Mouse (Mus musculus) right cerebral cortex, adult 2 months (tissue): ENCODE measurements around the gene Fam227a.
"Not testable (repeated sequence)": the region's sequence is repeated elsewhere in the genome, so short reads cannot be mapped to it uniquely, and the experiment has no call there.

ENCODE experiments used
- DNase-seq, 2 experiments: peaks; one replicate each; pipeline ENCODE4 v3.0.0; 2021 to 2022; ENCODE audit warnings: low spot score in 2 of 2

Fam227a gene

GRCm38 (mm10) chr15:79684616-79685015, 25.9 kb upstream of the Fam227a start:
- DNase-seq = no peak

GRCm38 (mm10) chr15:79683707-79684465, 25.1 kb upstream of the Fam227a start:
- peak; percentile 67 for DNase-seq

DNA sequence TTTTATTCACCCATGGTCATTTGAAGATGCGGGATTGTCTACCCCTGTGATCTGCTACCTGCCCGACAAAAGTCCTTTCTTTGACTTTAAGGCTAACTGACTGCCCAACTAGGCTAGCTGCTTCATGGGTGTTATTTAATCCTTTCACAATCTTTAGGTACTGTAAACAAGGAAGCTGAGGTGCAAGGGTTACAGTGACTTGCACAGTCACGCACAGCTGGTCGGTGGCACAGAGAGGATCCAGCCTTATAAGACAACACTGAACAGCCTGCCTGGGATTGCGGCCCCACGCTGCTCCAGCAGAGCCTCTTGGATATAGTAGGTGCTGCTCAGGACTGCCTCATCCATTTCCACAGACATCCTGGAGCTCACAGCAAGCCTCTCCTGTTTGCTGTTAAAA, 24.4 kb upstream of the Fam227a start:
- no peak for DNase-seq

GRCm38 (mm10) chr15:79681973-79682372, 23.2 kb upstream of the Fam227a start:
- DNase-seq = no peak

- DNase-seq = no peak
Measured at GRCm38 (mm10) chr15:79677936-79678335, 19.2 kb upstream of the Fam227a start.

- DNase-seq = not testable (repeated sequence)
Measured at GRCm38 (mm10) chr15:79671828-79672348, 13.1 kb upstream of the Fam227a start.

DNA sequence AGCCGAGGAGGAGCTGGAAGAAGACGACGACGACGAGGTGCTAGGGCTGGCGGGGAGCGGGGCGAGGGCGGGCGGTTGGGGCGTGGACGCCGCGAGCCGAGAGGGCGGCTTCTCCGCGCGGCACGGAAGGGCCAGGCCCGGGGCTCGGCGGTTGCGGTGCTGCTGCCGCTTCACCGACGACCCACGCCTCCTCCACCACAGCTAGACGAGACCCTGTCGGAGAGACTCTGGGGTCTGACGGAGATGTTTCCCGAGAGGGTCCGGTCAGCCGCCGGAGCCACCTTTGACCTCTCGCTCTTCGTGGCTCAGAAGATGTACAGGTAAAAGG, 12.2 kb upstream of the Fam227a start:
- DNase-seq = no peak

- peak; percentile 88 for DNase-seq
Measured at GRCm38 (mm10) chr15:79670249-79670971, 11.7 kb upstream of the Fam227a start, which contains the start of gene Tomm22. Gene Tomm22, plus strand, starts transcription at chr15:79670861.

GRCm38 (mm10) chr15:79669195-79669594, 10.4 kb upstream of the Fam227a start:
- DNase-seq = no peak

DNA sequence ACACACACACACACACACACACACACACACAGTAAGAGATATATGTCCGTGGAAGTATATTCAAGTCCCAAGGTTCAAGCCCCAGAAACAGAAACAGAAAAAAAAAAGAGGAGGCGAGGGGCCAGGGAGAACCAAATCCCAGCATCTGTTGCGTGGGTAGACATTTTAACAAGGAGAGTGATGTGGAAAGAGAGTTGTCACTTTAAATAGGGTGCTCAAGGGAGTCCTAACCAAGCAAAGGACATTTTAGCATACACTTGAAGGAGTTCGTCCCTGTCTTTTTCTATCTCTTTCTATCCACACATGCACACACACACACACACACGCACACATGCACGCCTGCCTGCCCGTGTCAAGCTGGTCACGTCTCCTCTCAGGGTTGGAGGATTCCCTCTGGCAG, 5.9 kb upstream of the Fam227a start:
- DNase-seq = peak; percentile 61 to 71

DNA sequence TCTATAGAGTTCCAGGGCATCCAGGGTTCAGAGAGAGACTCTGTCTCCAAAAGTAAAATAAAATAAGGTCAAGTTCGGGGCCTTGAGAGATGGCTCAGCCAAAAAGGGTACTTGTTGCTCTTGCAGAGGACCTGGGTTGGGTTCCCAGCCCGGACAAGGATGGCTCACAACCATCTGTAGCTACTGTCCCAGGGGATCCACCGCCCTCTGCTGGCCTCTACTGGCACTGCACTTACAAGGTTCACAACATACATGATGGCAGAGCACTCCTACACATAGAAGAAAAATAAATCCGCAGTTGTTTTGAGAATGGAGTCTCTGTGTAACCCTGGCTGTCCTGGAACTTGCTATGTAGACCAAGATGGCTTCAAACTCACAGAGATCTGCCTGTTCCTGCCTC, 3.1 kb upstream of the Fam227a start:
- peak in 1 of 2 experiments; percentile 34 for DNase-seq

DNA sequence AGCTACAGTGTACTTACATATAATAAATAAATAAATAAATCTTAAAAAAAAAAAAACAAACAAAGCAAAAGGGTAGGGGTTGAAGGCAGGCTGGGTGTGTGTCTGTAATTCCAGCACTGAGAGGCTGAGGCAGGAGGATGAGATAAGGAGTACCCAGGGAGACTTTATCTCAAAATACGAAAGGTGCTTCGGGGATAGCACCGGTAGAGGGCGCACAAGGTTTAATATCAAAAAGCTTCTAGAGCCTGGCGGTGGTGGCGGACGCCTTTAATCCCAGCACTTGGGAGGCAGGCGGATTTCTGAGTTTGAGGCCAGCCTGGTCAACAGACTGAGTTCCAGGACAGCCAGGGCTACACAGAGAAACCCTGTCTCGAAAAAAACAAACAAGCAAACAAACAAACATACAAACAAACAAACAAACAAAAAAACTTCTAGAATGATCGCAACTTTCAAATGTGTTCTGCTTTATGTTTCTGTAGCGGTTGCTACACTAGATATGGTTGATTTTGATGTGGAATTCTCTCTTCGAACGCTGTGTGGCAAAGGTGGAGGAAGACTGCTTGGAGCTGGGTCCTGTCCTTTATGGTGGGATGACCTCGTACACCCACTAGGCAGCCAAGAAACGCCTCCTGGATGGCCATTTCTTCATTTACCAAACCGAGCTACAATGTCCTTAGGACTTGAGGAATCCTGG, 772 bp downstream of the Fam227a start:
- DNase-seq = peak; percentile 94 to 96

DNA sequence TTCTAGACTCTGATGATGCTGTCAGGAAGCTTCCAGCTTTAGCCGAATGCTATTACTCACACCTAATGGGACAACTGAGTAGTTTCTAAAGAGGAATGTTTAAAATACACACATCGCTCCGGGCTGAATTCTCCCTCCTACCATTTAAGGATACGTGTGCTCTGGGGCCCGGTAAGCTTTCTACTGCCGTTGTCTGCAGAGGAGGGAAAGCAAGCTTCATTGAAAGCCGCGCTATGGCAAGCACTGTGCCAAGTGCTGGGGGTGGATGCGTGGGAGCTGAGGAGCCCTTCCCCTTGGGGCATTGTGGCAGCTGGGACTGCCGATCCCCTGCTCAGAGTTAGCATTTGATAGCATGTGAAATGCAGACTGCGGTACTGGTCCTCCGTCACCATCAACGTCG, 2.3 kb downstream of the Fam227a start:
- DNase-seq = peak; percentile 60 to 74

GRCm38 (mm10) chr15:79651481-79651880, 7.3 kb downstream of the Fam227a start:
- no peak for DNase-seq

GRCm38 (mm10) chr15:79650569-79650968, 8.2 kb downstream of the Fam227a start:
- no peak for DNase-seq

DNA sequence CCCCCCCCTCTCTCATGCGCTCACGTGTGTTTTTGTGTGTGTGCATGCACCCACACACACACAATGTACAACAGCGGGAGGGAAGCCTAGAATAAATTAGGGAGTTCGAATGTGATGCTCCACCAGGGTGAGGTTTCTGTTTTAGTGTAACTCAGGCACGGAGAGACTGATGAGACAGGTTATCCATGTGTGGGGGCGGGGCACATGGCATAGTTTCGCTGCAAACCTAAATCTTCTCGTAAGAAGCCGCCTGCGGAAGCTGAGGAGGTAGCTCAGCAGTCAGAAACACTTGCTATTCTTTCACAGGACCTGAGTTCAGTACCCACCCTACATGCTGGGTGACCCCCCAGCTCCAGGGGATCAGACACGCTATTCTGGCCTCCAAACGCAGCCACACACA, 10.6 kb downstream of the Fam227a start:
- peak in 1 of 2 experiments; percentile 40 for DNase-seq

DNA sequence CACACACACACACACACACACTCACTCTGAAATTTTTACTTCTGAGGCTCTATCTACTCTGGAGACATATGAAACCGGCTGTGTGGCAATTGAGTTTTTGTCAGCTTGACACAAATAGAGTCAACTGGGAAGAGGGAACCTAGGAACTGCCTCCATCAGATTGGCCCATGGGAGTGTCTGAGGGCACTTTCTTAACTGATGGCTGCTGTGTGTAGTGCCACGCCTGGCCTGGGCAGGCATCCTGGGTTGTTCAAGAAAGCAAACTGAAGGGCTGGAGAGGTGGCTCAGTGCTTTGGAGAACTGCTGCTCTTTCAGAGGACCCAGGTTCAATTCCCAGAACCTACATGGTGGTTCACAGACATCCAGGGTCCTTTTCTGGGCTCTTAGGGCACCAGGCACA, 13.3 kb downstream of the Fam227a start:
- DNase-seq = no peak

GRCm38 (mm10) chr15:79641135-79641817, 17.5 kb downstream of the Fam227a start:
- DNase-seq = peak; percentile 39 to 59

DNA sequence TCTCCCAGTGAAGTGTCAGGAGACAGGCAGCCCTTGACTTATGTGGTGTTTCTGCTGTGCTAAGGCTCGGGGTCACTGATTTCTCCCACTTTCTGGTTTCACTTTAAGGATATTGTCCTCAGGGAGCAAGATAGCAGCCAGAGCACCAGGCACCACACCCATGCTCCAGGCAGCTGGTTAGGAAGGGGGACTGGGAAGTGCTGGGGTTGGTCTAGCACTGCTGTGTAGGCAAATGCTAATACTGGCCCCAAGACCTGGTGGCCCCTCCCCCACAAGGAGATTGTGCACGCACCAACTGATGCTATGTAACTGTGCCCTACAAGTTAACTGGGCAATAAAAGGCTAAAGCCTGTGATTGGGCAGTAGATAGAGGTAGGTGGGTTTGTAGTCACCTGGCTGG, 28.3 kb downstream of the Fam227a start:
- no peak for DNase-seq

GRCm38 (mm10) chr15:79619770-79620414, 38.9 kb downstream of the Fam227a start:
- no peak for DNase-seq

- DNase-seq = no peak
Measured at GRCm38 (mm10) chr15:79618456-79618855, 40.3 kb downstream of the Fam227a start.
